Mouse (Mus musculus) right cerebral cortex, postnatal 10 days (tissue): Measurements from ENCODE around the gene Naif1.

Experiments
- DNase-seq, 2 experiments: peaks; one replicate each; pipeline ENCODE4 v3.0.0; 2021; ENCODE audit warnings: low spot score in 2 of 2

Naif1 gene

GRCm38 (mm10) chr2:32449761-32450754 lies at the start of gene Naif1:
Gene Naif1, plus strand, starts transcription at chr2:32450457.
- peak; percentile 53 to 77 for DNase-seq

GRCm38 (mm10) chr2:32404663-32405062 lies 45.6 kb upstream of the Naif1 start:
- peak; percentile 94 to 97 for DNase-seq

DNA sequence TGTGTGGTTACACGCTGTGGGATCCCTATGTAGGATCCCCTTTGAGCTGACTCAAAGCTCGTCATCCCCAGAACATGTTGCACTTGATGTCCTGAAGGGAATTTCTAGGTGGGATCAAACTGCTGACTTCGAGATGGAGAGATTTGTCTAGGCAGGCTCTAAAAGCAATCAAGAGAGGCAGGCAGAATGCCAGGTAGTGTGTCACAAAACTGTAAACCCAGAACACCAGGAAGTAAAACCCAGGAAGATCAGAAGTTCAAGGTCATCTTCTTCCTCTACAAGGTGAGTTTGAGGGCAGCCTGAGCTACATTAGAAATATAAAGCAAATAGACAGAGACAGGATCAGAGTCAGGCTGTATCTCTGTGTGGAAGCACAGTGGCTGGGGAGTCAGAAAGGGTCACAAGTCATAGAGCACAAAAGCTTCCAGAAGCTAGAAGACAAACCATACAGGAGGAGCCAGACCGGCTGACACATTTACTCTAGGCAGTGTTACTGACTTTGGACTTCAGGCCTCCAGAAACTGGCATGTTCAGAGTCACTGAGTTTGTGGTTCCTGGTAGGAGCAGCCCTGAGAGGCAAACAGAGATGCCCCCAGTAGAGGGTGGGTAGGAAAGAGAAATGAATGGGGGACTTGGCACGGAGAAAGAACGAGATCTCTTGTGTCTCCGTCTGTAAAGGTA lies 43.0 kb upstream of the Naif1 start:
- no peak for DNase-seq

DNA sequence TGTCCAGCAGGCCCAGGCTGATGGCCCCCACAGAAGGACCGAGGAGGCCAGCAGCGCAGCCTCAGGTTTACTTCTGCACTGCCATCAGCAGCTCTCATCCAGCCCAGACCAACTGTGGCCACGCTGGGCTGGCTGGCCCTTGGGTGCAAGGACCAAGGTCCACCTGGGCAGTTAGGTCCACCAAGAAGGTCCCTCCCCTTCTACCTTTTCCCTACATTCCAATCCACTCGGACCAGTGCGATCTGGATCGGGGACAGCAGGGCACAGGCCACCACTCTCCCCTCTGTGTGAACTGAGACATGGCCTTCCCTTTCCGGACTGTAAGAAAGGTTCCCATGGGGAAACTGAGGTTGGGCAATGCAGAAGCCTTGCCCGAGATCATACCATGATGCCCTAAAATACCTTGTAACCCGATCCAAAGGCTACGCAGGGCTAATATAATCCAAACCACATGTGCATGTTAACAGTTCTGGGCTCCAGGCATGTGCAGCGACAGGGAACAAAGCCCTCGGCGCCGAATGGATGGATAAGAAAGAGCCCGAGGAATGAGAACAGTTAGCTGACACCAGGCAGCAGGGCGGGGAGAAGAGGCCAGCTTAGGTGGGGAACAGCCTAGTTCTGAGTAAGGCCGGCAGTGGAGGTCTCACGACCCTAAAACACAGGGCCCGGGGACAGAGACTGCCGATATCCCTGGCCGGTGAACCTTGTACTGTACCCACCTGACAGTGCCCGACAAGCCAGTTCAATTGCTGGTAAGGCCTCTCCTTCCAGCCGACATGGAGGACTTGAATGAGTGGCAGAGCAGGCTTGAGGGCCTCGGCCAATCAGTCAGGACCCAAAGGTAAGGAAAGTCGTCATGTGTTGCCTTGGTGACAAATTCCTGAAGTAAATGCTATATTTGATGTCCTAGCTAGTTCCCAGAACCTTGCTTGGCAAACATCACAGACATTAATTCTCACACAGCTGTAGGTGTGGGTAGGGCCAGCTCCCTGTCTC lies 41.5 kb upstream of the Naif1 start:
- no peak for DNase-seq

DNA sequence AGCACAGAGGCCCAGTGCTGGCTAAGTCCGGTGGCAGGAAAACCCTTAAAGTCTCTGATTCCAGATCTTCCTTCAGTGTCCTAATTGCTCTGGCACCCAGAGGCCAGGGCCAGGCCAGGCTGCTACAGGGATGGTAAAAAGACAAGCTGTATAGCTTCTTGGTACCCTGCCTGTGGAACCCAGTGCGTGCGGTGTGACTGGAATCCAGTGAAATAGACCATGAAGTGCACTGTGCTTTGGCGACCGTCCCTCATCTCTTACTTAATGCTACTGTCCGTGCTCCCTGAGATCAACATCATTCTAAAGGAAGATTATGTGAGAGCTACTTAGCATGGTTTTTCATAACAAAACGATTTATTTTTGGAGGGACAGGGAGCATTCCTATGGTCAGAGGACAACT lies 38.9 kb upstream of the Naif1 start:
- DNase-seq = no peak

- no peak for DNase-seq
Measured at GRCm38 (mm10) chr2:32412742-32413531, 37.3 kb upstream of the Naif1 start.

GRCm38 (mm10) chr2:32413936-32414335 lies 36.3 kb upstream of the Naif1 start:
- DNase-seq = no peak

DNA sequence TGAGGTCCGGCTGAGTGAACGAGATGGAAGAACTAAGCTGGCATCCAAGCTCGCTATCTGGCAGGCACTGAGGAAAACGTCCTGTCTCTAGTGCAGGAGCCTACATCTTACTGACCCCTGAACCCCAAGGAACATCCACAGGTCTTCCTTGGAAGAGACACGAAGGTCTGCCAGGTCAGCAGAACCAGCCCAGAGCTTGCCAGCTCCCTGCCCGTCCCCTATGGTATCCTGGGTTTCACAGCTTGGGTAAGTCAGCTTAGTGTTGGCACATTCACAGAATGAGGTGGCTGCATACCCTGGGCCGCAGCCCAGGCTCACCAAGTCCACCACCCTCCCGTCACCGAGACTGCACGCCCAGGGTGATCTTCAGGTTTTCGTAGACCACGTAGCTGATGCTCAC lies 34.5 kb upstream of the Naif1 start:
- DNase-seq = no peak

- no peak for DNase-seq
Measured at GRCm38 (mm10) chr2:32416556-32416955, 33.7 kb upstream of the Naif1 start.

GRCm38 (mm10) chr2:32417486-32417885 lies 32.8 kb upstream of the Naif1 start:
- DNase-seq = no peak

- no peak for DNase-seq
Measured at GRCm38 (mm10) chr2:32418430-32419151, 31.7 kb upstream of the Naif1 start.

GRCm38 (mm10) chr2:32419359-32419758 lies 30.9 kb upstream of the Naif1 start:
- DNase-seq = no peak

- DNase-seq = no peak
Measured at GRCm38 (mm10) chr2:32420066-32420608, 30.1 kb upstream of the Naif1 start.

GRCm38 (mm10) chr2:32420647-32421046 lies 29.6 kb upstream of the Naif1 start:
- no peak for DNase-seq

DNA sequence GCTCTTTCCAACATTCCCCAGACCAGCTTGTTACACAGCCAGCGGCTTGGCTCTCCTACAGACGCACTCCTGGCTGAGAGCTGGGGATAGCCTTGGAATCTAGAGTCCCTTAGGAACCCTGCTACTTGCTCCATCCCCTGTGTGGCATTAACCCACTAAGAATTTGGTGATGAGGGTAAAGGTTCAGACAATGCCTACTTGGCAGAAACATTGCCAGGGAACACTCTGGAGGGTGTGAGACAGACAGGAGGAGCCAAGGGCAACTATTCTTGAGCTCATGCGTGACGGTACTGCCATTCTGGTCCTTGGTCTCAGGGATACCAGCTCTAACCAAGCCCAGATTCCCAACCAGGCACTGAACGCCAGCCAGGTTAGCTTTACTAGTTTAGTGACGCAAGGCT lies 28.4 kb upstream of the Naif1 start:
- DNase-seq = no peak

GRCm38 (mm10) chr2:32423481-32424331 lies 26.6 kb upstream of the Naif1 start:
- DNase-seq = peak in 1 of 2 experiments; percentile 77

DNA sequence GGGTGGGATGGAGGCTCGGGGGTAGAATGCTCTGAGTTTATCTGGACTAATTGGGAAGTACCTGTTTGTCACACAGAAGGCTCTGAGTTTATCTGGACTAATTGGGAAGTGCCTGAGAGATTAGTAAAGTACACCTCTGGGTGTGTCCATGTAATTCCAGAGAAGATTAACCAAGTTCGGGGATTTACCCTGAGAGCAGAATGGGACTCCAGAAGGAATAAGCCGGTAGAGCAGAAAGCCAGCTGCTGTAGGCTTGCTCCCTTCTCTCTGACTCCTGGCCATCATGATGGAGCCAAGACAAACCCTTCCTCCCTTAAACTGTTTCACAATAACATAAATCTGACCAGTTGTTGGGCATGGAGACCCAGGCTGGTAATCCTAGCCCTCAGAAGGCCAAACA lies 25.5 kb upstream of the Naif1 start:
- no peak for DNase-seq

DNA sequence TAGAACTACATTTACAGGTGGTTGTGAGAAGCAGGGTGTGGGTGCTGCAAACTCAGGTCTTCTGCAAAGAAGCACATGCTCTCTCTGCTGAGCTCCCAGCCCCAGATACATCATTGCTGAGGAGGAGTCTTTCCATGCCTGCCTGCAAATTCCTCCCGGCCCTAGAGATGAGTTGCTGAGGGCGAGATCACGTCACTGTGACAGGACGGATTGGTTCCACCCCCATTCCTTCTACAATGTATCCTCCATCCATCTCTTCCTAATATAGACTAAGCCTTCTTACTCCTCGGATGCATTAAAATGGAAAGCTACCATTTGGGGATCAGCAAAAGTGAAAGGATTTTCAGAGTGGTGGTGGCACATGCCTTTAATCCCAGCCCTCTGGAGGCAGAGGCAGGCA lies 24.7 kb upstream of the Naif1 start:
- no peak for DNase-seq

DNA sequence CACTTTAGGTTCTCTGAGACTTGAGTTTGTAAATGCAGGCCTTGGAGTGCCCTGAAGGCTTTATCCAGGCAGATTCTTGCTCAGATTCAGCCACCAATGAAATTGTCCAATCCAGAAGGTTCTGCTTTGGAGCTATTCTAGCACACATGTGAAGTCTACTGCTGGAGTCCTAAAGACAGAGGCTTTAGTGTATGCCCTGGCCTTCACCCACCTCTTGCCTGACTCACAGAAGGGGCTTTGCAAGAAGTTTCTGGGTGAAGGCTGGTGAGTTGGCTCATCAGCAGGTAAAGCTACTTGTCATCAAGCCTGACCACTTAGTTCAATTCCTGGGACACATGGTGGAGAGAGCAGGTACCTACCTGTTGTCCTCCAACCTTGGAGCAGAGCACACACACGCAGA lies 24.1 kb upstream of the Naif1 start:
- DNase-seq = no peak
